Mouse (Mus musculus): ENCODE data around the gene Rps3. TPM values are rescaled to one million over a fixed set of nuclear protein-coding genes. Genes with fewer than 3 reads are reported as not detected.
A peak's percentile ranks its signal among the peaks of the same experiment; 100 is the strongest.

The Rps3 gene
- total RNA-seq, 2 experiments from 2014 or later: 554 to 575 TPM

GRCm38 (mm10) chr7:99443164-99443563 is 40.4 kb downstream of the Rps3 start:
- DNase-seq: peak; percentile 47

- DNase-seq: peak; percentile 82
Observed at GRCm38 (mm10) chr7:99441534-99442072, 41.9 kb downstream of the Rps3 start.

- DNase-seq: peak; percentile 27
Observed at GRCm38 (mm10) chr7:99438881-99439280, 44.7 kb downstream of the Rps3 start.

GRCm38 (mm10) chr7:99436530-99436929 is 47.0 kb downstream of the Rps3 start:
- DNase-seq: no peak

- DNase-seq: no peak
Observed at GRCm38 (mm10) chr7:99434672-99435250, 48.8 kb downstream of the Rps3 start.

- no peak for DNase-seq
Observed at GRCm38 (mm10) chr7:99432863-99433262, 50.7 kb downstream of the Rps3 start.

GRCm38 (mm10) chr7:99432248-99432647 is 51.3 kb downstream of the Rps3 start:
- DNase-seq: no peak

- no peak for DNase-seq
Observed at GRCm38 (mm10) chr7:99430246-99430645, 53.3 kb downstream of the Rps3 start.

- DNase-seq: no peak
Observed at GRCm38 (mm10) chr7:99429786-99430185, 53.8 kb downstream of the Rps3 start.

- DNase-seq: no peak
Observed at GRCm38 (mm10) chr7:99428836-99429235, 54.7 kb downstream of the Rps3 start.

GRCm38 (mm10) chr7:99427987-99428386 is 55.6 kb downstream of the Rps3 start:
- DNase-seq: no peak

Other genes starting within 250 kb of the Rps3 start
- gene Mogat2, start 245.1 kb downstream of the Rps3 start, total RNA-seq (2021): under 1 TPM in 1 of 2 experiments, not detected in 1; 0.39 TPM
- 10 to 100 TPM; 10.4 to 15.6 TPM for gene Map6, start 216.3 kb downstream of the Rps3 start, total RNA-seq (2021)
- 100 to 1,000 TPM; 331 to 363 TPM for gene Serpinh1, start 130.5 kb downstream of the Rps3 start, total RNA-seq (2021)
- gene Gdpd5, start 102.3 kb downstream of the Rps3 start, total RNA-seq (2021): 10 to 100 TPM; 11.5 to 16.6 TPM
- 1 to 10 TPM in 1 of 2 experiments, under 1 TPM in 1; 0.99 to 1.2 TPM for gene Klhl35, start 17.7 kb downstream of the Rps3 start, total RNA-seq (2021)
- 10 to 100 TPM; 46.2 to 56.8 TPM for gene Arrb1, start 51.7 kb upstream of the Rps3 start, total RNA-seq (2021)
- gene Tpbgl, start 143.4 kb upstream of the Rps3 start, total RNA-seq (2021): 10 to 100 TPM; 13.9 to 14.6 TPM
- 10 to 100 TPM; 17.5 to 17.6 TPM for gene Slco2b1, start 227.6 kb upstream of the Rps3 start, total RNA-seq (2021)
- not detected for gene Olfr520, start 246.5 kb upstream of the Rps3 start, total RNA-seq (2021)

All from adrenal gland, postnatal 10 days (tissue).